Mouse (Mus musculus) cortical plate, adult 2 months (tissue): Measurements from ENCODE around the gene Cox8b.

Source experiments
- CTCF ChIP-seq: fragments of 200-500 bp; IDR thresholded peaks from 2 replicates; pipeline ENCODE4 v1.5.1; 2011; ENCODE audit warnings: mild to moderate bottlenecking, control low read depth, low read length; ENCODE audit not compliant: insufficient read depth; ENCODE audit errors: extremely low read depth
- POLR2A ChIP-seq: fragments of 200-500 bp; IDR thresholded peaks from 2 replicates; pipeline ENCODE4 v1.6.1; 2011; ENCODE audit warnings: mild to moderate bottlenecking, low read length, control low read depth; ENCODE audit not compliant: insufficient read depth; ENCODE audit errors: extremely low read depth

GRCm38 (mm10) chr7:140912293-140912692 lies 12.0 kb upstream of the Cox8b start:
- TF ChIP-seq CTCF (no peak), POLR2A (no peak)
